Mouse (Mus musculus) heart, postnatal 0 days (tissue): ENCODE results near the gene Tacc3. TPM values are rescaled to one million over a fixed set of nuclear protein-coding genes. Genes with fewer than 3 reads are reported as not detected.

Experiments
- ATAC-seq: fragments of 200-750 bp; cut with Nextera tagmentation; 2 replicates; pipeline ENCODE4 v1.8.0; 2017; ENCODE audit warnings: low read depth, moderate number of reproducible peaks, moderate library complexity; ENCODE audit not compliant: insufficient read depth
- DNase-seq: peaks from one replicate; pipeline ENCODE4 v3.0.0-alpha.2; 2016; ENCODE audit warnings: low spot score
- H3K27ac ChIP-seq: fragments of 300-500 bp; sonication (generic); 2 replicates; pipeline ENCODE4 v1.5.1; 2014; ENCODE audit warnings: low read depth, mild to moderate bottlenecking
- H3K27me3 ChIP-seq: fragments of 300-500 bp; sonication (generic); 2 replicates; pipeline ENCODE4 v1.6.1; 2014; ENCODE audit warnings: low read length, mixed read lengths; ENCODE audit not compliant: control insufficient read depth, insufficient read depth
- H3K36me3 ChIP-seq: fragments of 300-500 bp; sonication (generic); replicated peaks from 2 replicates; pipeline ENCODE4 v1.6.1; 2014; ENCODE audit warnings: low read length, mixed read lengths; ENCODE audit not compliant: control insufficient read depth, insufficient read depth
- H3K4me1 ChIP-seq: fragments of 300-500 bp; sonication (generic); 2 replicates; pipeline ENCODE4 v1.6.1; 2014; ENCODE audit warnings: antibody characterized with exemption; ENCODE audit not compliant: control insufficient read depth, insufficient read depth
- H3K4me2 ChIP-seq: fragments of 300-500 bp; sonication (generic); 2 replicates; pipeline ENCODE4 v1.6.1; 2014; ENCODE audit warnings: low read depth, mild to moderate bottlenecking, low read length, moderate library complexity
- H3K4me3 ChIP-seq: fragments of 300-500 bp; sonication (generic); 2 replicates; pipeline ENCODE4 v1.5.1; 2014; ENCODE audit warnings: low read depth, low read length
- H3K9ac ChIP-seq: fragments of 300-500 bp; sonication (generic); replicated peaks from 2 replicates; pipeline ENCODE4 v1.6.1; 2014; ENCODE audit warnings: low read depth, low read length, mixed read lengths
- H3K9me3 ChIP-seq: fragments of 300-500 bp; sonication (generic); replicated peaks from 2 replicates; pipeline ENCODE4 v1.6.1; 2016; ENCODE audit warnings: low read length; ENCODE audit not compliant: control insufficient read depth
- CTCF ChIP-seq: IDR thresholded peaks from 2 replicates; pipeline ENCODE4 v1.5.1; 2016; ENCODE audit warnings: antibody characterized with exemption, control low read depth, low read depth
- EP300 ChIP-seq: IDR thresholded peaks from 2 replicates; pipeline ENCODE4 v1.6.1; 2016; ENCODE audit warnings: antibody characterized with exemption, low read depth
- WGBS: fragments of 180-500 bp; shearing (Covaris S2); extraction: QIAGEN DNeasy Blood & Tissue Kit; methylation state at CpG from one replicate; pipeline ENCODE4 v1.1.7; 2014; 5-methylcytosine and 5-hydroxymethylcytosine counted together
- polyA plus RNA-seq: library from polyadenylated mRNA; unstranded; fragments of >200 nt; fragmentation: Nextera tagmentation; extraction: Ambion mirVana; gene quantifications from 2 replicates; pipeline ENCODE4 v1.2.1, GENCODE M21; 2015
- total RNA-seq: library from RNA; depleted of rRNA; stranded (reverse); fragments of >200 nt; gene quantifications from 2 replicates; pipeline ENCODE4 v1.2.3, GENCODE M21; 2014; ENCODE audit warnings: low replicate concordance

Gene Tacc3
- total and polyA plus RNA-seq, 2 experiments from 2014 or later = 39.4 to 42.1 TPM

DNA sequence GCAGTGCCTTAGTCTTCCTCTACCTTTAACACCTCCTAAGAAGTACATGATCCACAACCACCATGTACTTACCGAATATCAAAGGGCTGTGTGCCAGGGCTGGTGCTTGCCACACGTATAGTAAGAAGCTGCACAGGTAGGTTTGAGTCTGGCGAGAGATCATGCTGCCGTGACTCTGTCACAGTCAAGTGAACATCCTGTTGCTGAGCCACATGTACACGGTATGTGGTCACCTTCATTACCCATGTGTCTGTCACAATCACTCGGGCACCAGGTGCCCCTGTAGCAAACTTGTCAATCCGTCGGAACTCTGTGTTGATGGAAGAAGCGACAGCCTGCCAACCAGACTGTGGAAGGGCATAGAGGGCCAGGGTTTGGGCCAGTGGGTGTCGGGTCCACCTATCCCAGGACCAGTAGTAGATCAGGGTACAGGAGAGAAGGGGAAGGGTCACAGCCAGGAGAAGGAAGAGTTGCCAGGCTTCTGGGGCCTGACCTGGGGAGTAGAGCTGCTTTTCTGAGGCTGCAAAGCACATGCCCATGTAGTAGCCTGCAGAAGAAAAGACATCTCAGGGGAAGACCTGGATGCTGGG lies 2.6 kb upstream of the Tacc3 start:
- no peak overlapping the region for H3K4me2 ChIP-seq
- no peak overlapping the region for H3K27ac ChIP-seq
- no peak overlapping the region for H3K4me3 ChIP-seq
- DNase-seq (no peak), ATAC-seq (no peak)
- TF ChIP-seq EP300 (no peak), CTCF (no peak)
- H3K4me1 ChIP-seq = peaks cover 31% of the 10 kb centered on the region
- no peaks in the 10 kb centered on the region for H3K9me3 ChIP-seq
- WGBS = 89% methylated on average over 10 of the region's 10 CpGs
- H3K27me3 ChIP-seq = no peaks in the 10 kb centered on the region
- no peak overlapping the region for H3K9ac ChIP-seq
- peaks cover 19% of the 10 kb centered on the region for H3K36me3 ChIP-seq

GRCm38 (mm10) chr5:33656739-33657138 lies 1.2 kb upstream of the Tacc3 start:
- H3K4me1 ChIP-seq = peaks cover 22% of the 10 kb centered on the region
- WGBS = 18% methylated on average over 1 of the region's 1 CpGs

GRCm38 (mm10) chr5:33657251-33657786 lies 609 bp upstream of the Tacc3 start:
- peak overlapping the region; percentile 86 for H3K4me2 ChIP-seq
- H3K9ac ChIP-seq = peak overlapping the region; percentile 74
- peaks cover 37% of the 10 kb centered on the region for H3K36me3 ChIP-seq
- peak; percentile 34 for DNase-seq
- H3K9me3 ChIP-seq = no peaks in the 10 kb centered on the region
- H3K27ac ChIP-seq = peak overlapping the region; percentile 98
- peak; percentile 16 for ATAC-seq
- H3K27me3 ChIP-seq = no peaks in the 10 kb centered on the region
- TF ChIP-seq CTCF (no peak), EP300 (no peak)
- H3K4me1 ChIP-seq = peaks cover 22% of the 10 kb centered on the region
- WGBS = under 1% methylated on average over 32 of the region's 32 CpGs
- peak overlapping the region; percentile 80 for H3K4me3 ChIP-seq

More at GRCm38 (mm10) chr5:33656739-33657138, 1.2 kb upstream of the Tacc3 start:
- DNase-seq (no peak), ATAC-seq (no peak)
- Histone ChIP-seq H3K27ac (peak overlapping the region; percentile 98), H3K9ac (peak overlapping the region; percentile 74), H3K4me3 (peak overlapping the region; percentile 80), H3K9me3 (no peaks in the 10 kb centered on the region), H3K4me2 (peak overlapping the region; percentile 86), H3K36me3 (peaks cover 32% of the 10 kb centered on the region), H3K27me3 (no peaks in the 10 kb centered on the region)
- TF ChIP-seq CTCF (no peak), EP300 (no peak)

DNA sequence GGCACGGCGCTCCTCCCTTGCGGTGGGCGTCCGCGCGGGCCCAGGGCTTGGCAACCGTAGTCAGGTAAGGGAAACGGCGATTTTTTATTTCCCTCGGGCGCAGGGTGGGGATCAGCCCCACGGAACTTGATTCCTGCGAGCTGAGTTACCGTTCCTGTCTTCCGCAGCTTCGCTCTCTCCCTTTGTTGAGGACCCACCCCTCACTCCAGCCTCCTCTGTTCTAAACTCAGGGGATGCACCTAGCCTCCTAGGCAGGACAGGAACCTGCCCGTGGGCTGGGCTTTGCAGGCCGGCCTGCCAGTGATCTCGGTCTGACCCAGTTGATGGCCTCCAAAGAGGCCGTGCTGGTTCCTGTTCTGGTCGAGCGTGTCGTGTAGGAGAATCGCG lies 729 bp downstream of the Tacc3 start:
- no peak for TF ChIP-seq CTCF
- TF ChIP-seq EP300 = no peak
- Histone ChIP-seq H3K9ac (peak overlapping the region; percentile 73), H3K9me3 (no peaks in the 10 kb centered on the region)

GRCm38 (mm10) chr5:33668223-33668622 lies 10.3 kb downstream of the Tacc3 start:
- Histone ChIP-seq H3K4me2 (no peak overlapping the region), H3K27ac (no peak overlapping the region), H3K36me3 (peaks cover 90% of the 10 kb centered on the region), H3K9me3 (no peaks in the 10 kb centered on the region), H3K4me1 (no peaks in the 10 kb centered on the region), H3K9ac (no peak overlapping the region), H3K27me3 (no peaks in the 10 kb centered on the region), H3K4me3 (no peak overlapping the region)
- DNase-seq (peak; percentile 14), ATAC-seq (no peak)
- no peak for TF ChIP-seq EP300
- TF ChIP-seq CTCF = peak; percentile 45

More for the DNA sequence above, 729 bp downstream of the Tacc3 start:
- no peak for ATAC-seq
- WGBS = under 1% methylated on average over 26 of the region's 26 CpGs
- peak overlapping the region; percentile 86 for H3K4me2 ChIP-seq
- H3K4me1 ChIP-seq = peaks cover 19% of the 10 kb centered on the region
- H3K4me3 ChIP-seq = peak overlapping the region; percentile 80
- H3K36me3 ChIP-seq = peaks cover 42% of the 10 kb centered on the region
- H3K27me3 ChIP-seq = no peaks in the 10 kb centered on the region
- peak overlapping the region; percentile 62 for H3K27ac ChIP-seq
- no peak for DNase-seq

DNA sequence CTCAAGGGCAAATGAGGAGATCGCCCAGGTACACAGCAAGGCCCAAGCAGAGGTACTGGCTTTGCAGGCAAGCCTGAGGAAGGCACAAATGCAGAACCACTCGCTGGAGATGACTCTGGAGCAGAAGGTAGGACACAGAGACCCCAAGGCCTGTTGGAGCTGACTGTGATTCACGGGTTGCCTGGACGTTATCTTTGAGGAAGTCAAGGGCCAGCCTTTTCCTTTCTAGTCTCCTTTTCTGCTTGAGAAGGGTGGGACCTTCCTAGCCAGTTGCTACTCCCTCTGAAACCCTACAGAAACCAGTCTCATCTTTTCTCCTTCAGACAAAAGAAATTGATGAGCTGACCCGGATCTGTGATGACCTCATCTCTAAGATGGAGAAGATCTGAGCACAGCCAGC lies 13.7 kb downstream of the Tacc3 start:
- WGBS = 58% methylated on average over 5 of the region's 5 CpGs
- no peak for ATAC-seq
- no peak overlapping the region for H3K9ac ChIP-seq
- no peaks in the 10 kb centered on the region for H3K27me3 ChIP-seq
- TF ChIP-seq CTCF (no peak), EP300 (no peak)
- no peak overlapping the region for H3K4me2 ChIP-seq
- no peak for DNase-seq
- H3K27ac ChIP-seq = no peak overlapping the region
- peaks cover 66% of the 10 kb centered on the region for H3K36me3 ChIP-seq
- no peaks in the 10 kb centered on the region for H3K9me3 ChIP-seq
- H3K4me1 ChIP-seq = peaks cover 5% of the 10 kb centered on the region; the same call in 1 of the 2 replicates
- no peak overlapping the region for H3K4me3 ChIP-seq
